Mouse (Mus musculus) hindbrain, embryonic 11.5 days (tissue): ENCODE data around the gene B3gntl1. TPM values are rescaled to one million over a fixed set of nuclear protein-coding genes. Genes with fewer than 3 reads are reported as not detected.

Experiments
- polyA plus RNA-seq: library from polyadenylated mRNA; unstranded; fragments of >200 nt; fragmentation: Nextera tagmentation; extraction: Ambion mirVana; gene quantifications from 2 replicates; pipeline ENCODE4 v1.2.1, GENCODE M21; 2014

The B3gntl1 gene
- polyA plus RNA-seq, 1 experiment from 2014 or later: 4.1 TPM

Other genes starting within 250 kb of the B3gntl1 start
- gene Fn3k, start 238.2 kb downstream of the B3gntl1 start, polyA plus RNA-seq: 2.1 and 2.6 TPM in 2 replicates
- 32.3 and 36.9 TPM in 2 replicates for gene Tbcd, start 221.2 kb downstream of the B3gntl1 start, polyA plus RNA-seq
- gene Zfp750, start 153.8 kb downstream of the B3gntl1 start, polyA plus RNA-seq: 0.46 and 0.79 TPM in 2 replicates
- 18.0 and 27.7 TPM in 2 replicates for gene Metrnl, start 28.4 kb upstream of the B3gntl1 start, polyA plus RNA-seq
- not detected in 2 replicates for gene Ptchd3, start 157.1 kb upstream of the B3gntl1 start, polyA plus RNA-seq